Mouse (Mus musculus) hindbrain, embryonic 12.5 days (tissue): ENCODE measurements at regions not wholly inside any gene's neighbourhood (a gene's known extent, or its start where the extent isn't known, plus 50 kb on each side); places are given as distances from the start of the nearest gene placed in this dataset.
A peak's percentile ranks its signal among the peaks of the same experiment; 100 is the strongest.

Experiments used
- ATAC-seq: fragments of 200-750 bp; cut with Nextera tagmentation; 2 replicates; pipeline ENCODE4 v1.8.0; 2017; ENCODE audit warnings: moderate TSS enrichment; ENCODE audit not compliant: low FRiP score
- H3K27ac ChIP-seq: fragments of 300-500 bp; sonication (generic); 2 replicates; pipeline ENCODE4 v1.5.1; 2016; ENCODE audit warnings: mild to moderate bottlenecking
- H3K27me3 ChIP-seq: fragments of 300-500 bp; sonication (generic); 2 replicates; pipeline ENCODE4 v1.6.1; 2016; ENCODE audit warnings: mild to moderate bottlenecking
- H3K36me3 ChIP-seq: fragments of 300-500 bp; sonication (generic); 2 replicates; pipeline ENCODE4 v1.6.1; 2016; ENCODE audit warnings: mild to moderate bottlenecking
- H3K4me1 ChIP-seq: fragments of 300-500 bp; sonication (generic); 2 replicates; pipeline ENCODE4 v1.6.1; 2016
- H3K4me2 ChIP-seq: fragments of 300-500 bp; sonication (generic); replicated peaks from 2 replicates; pipeline ENCODE4 v1.6.1; 2016; ENCODE audit warnings: mild to moderate bottlenecking
- H3K4me3 ChIP-seq: fragments of 300-500 bp; sonication (generic); 2 replicates; pipeline ENCODE4 v1.5.1; 2016; ENCODE audit warnings: mild to moderate bottlenecking
- H3K9ac ChIP-seq: fragments of 300-500 bp; sonication (generic); 2 replicates; pipeline ENCODE4 v1.6.1; 2016; ENCODE audit warnings: mild to moderate bottlenecking, moderate library complexity
- H3K9me3 ChIP-seq: fragments of 300-500 bp; sonication (generic); replicated peaks from 2 replicates; pipeline ENCODE4 v1.6.1; 2016; ENCODE audit warnings: mild to moderate bottlenecking
- WGBS: fragments of 180-500 bp; shearing (Covaris S2); methylation state at CpG from one replicate; pipeline ENCODE4 v1.1.7; 2016; 5-methylcytosine and 5-hydroxymethylcytosine counted together

DNA sequence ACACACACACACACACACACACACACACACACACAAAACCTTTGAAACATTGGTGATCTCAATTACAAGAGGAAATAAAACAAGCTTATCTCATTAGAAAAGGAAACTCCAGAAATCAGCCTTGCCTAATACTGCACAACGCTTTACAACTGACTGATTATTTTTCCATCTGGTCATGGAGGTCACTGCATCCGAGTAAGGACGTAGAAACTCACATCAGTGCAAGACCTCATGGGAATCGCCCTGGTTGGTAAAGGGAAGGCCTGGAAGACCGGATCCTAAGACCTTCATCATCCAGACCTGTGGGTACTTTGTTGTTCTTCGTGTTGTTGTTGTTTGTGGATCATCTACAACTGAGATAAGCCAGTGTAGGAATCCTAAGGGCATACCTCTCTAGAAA is 77.8 kb upstream of the Sestd1 start:
- Histone ChIP-seq H3K36me3 (no peaks in the 10 kb centered on the region), H3K9ac (no peak overlapping the region), H3K27me3 (no peaks in the 10 kb centered on the region), H3K27ac (no peak overlapping the region), H3K4me2 (no peak overlapping the region), H3K9me3 (no peaks in the 10 kb centered on the region), H3K4me1 (no peaks in the 10 kb centered on the region), H3K4me3 (no peak overlapping the region)
- ATAC-seq, result no peak
- WGBS, result 80% methylated on average over 6 of the region's 6 CpGs

DNA sequence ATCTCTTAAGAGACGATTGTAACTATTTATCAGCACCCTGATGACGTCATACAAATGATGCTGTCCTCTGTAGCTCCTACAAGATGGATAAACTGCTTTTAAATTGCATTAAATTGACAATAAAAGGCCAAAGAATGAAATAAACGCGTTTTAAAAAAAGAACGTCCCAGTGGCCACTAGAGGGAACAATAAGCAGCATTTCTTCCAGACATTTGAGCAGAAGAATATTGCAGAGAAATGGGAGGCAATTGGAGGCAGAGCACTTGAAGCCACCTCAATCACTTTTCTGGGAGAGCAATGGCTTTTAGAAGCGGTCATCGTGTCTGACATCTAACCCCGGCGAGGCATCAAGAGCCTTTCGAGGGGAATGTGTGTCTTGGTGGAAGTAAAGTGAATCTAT is 76.4 kb upstream of the Sestd1 start:
- no peak overlapping the region for H3K27ac ChIP-seq
- no peaks in the 10 kb centered on the region for H3K9me3 ChIP-seq
- H3K9ac ChIP-seq, result no peak overlapping the region
- no peak overlapping the region for H3K4me3 ChIP-seq
- no peak for ATAC-seq
- no peaks in the 10 kb centered on the region for H3K36me3 ChIP-seq
- H3K4me2 ChIP-seq, result no peak overlapping the region
- no peaks in the 10 kb centered on the region for H3K4me1 ChIP-seq
- 57% methylated on average over 10 of the region's 10 CpGs for WGBS
- H3K27me3 ChIP-seq, result no peaks in the 10 kb centered on the region

DNA sequence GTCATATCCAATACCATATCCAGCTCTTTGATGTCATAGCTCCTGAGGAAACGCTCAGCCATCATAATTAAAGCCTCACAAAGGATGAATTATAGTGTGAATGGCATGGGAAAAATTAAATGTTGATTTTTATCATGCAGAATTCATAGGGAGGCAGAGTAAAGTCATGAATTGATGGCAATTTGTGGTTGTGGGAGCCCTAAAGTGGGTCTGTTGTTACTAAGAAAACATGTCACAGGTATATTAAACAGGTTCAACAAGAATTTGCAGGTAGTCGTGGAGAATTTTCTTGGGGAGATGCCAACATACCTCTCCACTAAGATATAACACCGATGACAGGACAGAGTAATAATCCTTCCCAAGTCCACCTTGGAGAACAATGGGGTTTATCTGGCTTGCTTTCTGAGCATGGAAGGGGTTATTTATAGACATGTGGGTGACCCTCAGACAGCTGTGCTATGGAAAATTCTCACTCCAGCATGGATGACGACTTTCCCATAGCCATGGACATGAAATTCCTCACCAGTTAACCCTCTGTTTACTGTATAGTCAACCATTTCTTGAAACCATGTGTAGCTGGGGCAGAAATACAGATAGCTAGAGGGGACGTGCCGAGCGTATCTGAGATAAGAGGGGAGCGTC is 71.7 kb upstream of the Sestd1 start:
- ATAC-seq, result no peak
- Histone ChIP-seq H3K4me3 (no peak overlapping the region), H3K9ac (no peak overlapping the region), H3K27ac (no peak overlapping the region), H3K4me1 (no peaks in the 10 kb centered on the region), H3K27me3 (no peaks in the 10 kb centered on the region), H3K4me2 (no peak overlapping the region), H3K9me3 (no peaks in the 10 kb centered on the region), H3K36me3 (no peaks in the 10 kb centered on the region)
- WGBS, result 84% methylated on average over 8 of the region's 8 CpGs

DNA sequence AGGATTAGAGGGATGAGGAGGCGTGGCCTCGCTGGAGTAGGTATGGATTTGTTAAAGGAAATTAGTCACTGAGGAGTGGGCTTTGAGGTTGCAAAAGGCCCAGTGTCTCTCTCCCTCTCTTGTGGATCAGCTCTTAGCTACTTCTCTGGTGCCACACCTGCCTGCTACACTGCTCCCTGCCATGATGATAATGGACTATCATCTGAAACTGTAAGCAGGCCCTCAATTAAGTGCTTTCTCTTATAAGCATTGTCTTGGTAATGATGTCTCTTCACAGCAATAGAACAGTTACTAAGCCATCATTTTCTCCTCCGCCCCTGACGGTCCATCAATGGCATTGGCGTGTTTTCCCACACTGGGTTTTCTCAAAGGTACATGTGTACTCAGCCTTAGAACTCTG is 66.6 kb upstream of the Sestd1 start:
- 93% methylated on average over 5 of the region's 5 CpGs for whole genome bisulfite sequencing
- no peaks in the 10 kb centered on the region for H3K27me3 ChIP-seq
- H3K4me2 ChIP-seq, result no peak overlapping the region
- ATAC-seq, result no peak
- H3K4me1 ChIP-seq, result no peaks in the 10 kb centered on the region
- H3K9ac ChIP-seq, result no peak overlapping the region
- no peak overlapping the region for H3K27ac ChIP-seq
- H3K36me3 ChIP-seq, result no peaks in the 10 kb centered on the region
- no peaks in the 10 kb centered on the region; the same call in 1 of the 2 replicates for H3K9me3 ChIP-seq
- no peak overlapping the region for H3K4me3 ChIP-seq

DNA sequence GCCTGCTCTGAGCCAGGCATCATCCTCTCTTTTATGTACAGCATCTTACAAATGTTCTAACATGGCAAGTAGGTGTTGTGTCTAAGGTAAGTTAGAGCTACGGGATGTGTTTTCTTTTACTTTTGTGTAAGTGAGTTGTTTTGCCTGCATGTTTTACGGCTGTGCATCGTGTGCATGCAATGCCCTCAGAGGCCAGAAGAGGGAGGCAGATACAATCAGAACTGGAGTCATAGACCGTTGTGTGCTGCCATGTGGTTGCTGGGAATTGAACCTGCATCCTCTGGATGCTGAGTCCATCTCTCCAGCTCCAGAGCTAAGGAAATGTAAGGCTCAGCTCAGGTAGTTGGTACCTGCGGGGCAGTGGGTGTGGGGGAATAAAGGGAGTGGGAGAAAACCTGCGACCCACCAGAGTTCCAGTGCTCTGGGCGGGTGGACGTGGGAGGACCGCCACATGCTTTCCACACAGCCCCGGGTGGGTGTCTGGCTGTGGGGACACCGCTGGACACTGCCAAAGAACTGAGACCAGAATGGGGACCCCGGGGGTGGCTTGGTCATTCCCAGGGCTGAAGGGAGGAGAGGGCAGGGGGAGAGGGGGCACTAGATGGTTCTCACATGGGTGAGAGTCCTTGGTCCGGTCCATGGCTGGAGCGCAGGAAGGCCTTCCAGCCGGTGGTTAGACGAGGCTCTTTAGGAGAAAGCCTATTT is 63.5 kb upstream of the Sestd1 start:
- H3K27me3 ChIP-seq, result no peaks in the 10 kb centered on the region
- H3K36me3 ChIP-seq, result no peaks in the 10 kb centered on the region
- H3K4me3 ChIP-seq, result no peak overlapping the region
- no peak for ATAC-seq
- 91% methylated on average over 16 of the region's 16 CpGs for WGBS
- H3K4me1 ChIP-seq, result no peaks in the 10 kb centered on the region
- H3K27ac ChIP-seq, result no peak overlapping the region
- no peak overlapping the region for H3K9ac ChIP-seq
- no peaks in the 10 kb centered on the region; the same call in 1 of the 2 replicates for H3K9me3 ChIP-seq
- H3K4me2 ChIP-seq, result no peak overlapping the region

DNA sequence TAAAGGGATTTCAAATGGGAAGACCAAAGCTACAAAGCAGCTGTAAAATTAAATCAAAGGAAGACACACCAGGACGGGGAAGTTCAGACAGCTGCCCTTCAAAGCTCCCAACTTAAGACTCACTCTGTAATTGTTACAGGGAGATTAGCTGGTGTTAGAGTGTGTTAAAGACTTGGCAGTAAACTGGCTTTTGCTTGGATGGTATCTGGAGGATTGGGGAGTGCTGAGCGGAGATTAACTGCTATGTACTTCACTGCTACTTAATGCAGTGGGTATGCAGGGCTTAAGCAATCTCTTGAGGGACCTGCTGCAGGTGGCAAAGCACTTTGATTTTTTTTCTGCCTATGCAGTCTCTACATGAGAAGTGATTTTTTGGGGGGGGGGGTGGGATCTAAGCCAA is 62.0 kb upstream of the Sestd1 start:
- WGBS, result 58% methylated on average over 2 of the region's 2 CpGs
- H3K27ac ChIP-seq, result no peak overlapping the region
- no peaks in the 10 kb centered on the region for H3K4me1 ChIP-seq
- no peak overlapping the region for H3K4me2 ChIP-seq
- ATAC-seq, result no peak
- H3K36me3 ChIP-seq, result no peaks in the 10 kb centered on the region
- H3K4me3 ChIP-seq, result no peak overlapping the region
- no peaks in the 10 kb centered on the region for H3K27me3 ChIP-seq
- no peak overlapping the region for H3K9ac ChIP-seq
- no peaks in the 10 kb centered on the region; the same call in 1 of the 2 replicates for H3K9me3 ChIP-seq

DNA sequence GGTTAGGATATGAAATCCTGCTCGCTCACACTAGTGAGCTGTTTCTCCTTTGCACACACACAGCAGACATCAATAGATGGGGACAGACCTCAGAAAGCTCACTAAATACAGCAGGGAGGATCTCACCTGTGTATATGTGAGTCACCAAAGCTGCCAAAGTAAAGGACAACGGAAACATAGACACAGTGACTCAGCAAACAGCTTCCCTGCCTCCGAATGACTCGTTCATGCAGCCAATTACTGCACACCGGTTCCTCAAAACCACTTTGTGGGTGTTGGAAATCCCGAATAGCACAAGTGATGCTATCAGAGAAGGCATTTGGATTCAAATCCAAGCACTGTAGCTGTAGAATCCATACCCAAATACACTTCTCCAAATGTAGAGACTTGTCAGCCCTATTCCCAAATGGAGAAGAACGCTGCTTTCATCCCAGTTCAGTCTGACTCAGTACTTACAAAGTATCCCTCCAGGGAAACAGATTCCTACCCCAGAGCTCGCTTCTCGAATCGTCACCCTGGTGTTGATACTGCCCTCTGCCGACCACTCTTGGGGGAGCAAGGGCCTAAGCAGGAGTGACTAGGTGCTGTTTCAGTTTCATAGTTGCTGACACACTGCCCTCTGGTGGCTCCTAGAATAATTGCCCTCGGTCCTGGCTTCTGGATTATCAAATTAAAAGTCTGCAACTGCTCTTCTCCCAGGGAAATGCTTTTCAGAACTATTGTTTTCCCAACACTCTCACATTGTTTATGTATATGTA is 61.4 kb upstream of the Sestd1 start:
- Histone ChIP-seq H3K27me3 (no peaks in the 10 kb centered on the region), H3K4me2 (no peak overlapping the region), H3K36me3 (no peaks in the 10 kb centered on the region), H3K27ac (no peak overlapping the region), H3K9me3 (no peaks in the 10 kb centered on the region; the same call in 1 of the 2 replicates), H3K4me1 (no peaks in the 10 kb centered on the region), H3K4me3 (no peak overlapping the region), H3K9ac (no peak overlapping the region)
- ATAC-seq, result peak; percentile 38; the same call in 1 of the 2 replicates
- WGBS, result 46% methylated on average over 12 of the region's 12 CpGs

DNA sequence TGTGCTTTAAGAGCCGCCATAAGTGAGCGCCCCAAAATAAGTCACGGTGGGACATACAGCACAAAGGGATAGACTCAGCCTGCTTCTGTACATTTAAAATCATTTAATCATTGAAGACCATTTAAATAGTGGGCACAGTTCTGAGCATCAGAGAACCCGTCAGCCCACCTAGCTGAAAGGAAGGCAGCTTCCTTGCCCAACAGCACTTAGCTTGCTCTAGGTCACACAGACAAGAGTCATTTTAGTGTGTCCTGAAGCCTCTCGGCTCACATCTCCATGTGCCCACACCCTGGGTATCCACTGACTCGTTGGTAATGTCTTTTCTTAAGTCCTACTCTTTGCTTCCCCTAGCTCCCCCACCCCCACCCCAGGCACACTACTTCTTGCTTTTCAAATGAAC is 59.7 kb upstream of the Sestd1 start:
- Histone ChIP-seq H3K27me3 (no peaks in the 10 kb centered on the region), H3K9me3 (no peaks in the 10 kb centered on the region; the same call in 1 of the 2 replicates), H3K9ac (no peak overlapping the region), H3K4me2 (no peak overlapping the region), H3K27ac (no peak overlapping the region), H3K4me1 (no peaks in the 10 kb centered on the region), H3K36me3 (no peaks in the 10 kb centered on the region), H3K4me3 (no peak overlapping the region)
- WGBS, result 87% methylated on average over 6 of the region's 6 CpGs
- no peak for ATAC-seq

DNA sequence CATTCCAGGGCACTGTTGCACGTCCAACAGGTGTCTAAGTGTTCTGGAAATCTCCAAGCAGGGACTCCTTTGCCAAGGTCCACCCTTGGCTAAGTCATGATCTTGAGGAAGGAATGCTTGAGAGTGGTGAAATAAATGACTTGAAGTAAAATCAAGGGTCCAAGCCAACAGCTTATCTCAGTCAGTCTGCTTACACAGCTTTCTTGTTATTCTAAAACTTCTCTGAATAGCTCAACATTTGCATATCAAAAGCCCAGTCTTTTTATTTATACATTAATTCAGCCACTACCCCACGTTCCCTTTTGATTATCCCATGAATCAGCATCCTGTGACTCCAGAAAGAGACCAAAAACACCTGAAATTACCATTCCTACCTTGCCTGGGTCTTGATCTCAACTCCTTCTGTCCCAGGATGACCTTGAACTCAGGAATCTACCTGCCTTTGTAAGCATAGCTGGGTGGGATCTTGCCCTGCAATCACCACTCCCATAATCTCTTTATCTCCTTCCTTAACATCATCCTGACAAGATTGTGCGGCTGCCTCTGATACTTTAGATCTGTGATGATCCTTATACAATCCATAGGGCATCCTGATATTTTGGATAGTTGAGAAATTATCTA is 57.5 kb upstream of the Sestd1 start:
- Histone ChIP-seq H3K36me3 (no peaks in the 10 kb centered on the region), H3K9ac (no peak overlapping the region), H3K4me3 (no peak overlapping the region), H3K9me3 (no peaks in the 10 kb centered on the region), H3K4me1 (no peaks in the 10 kb centered on the region; the same call in 1 of the 2 replicates), H3K4me2 (no peak overlapping the region), H3K27ac (no peak overlapping the region), H3K27me3 (no peaks in the 10 kb centered on the region)
- 64% methylated on average over 3 of the region's 3 CpGs for WGBS
- no peak for ATAC-seq

DNA sequence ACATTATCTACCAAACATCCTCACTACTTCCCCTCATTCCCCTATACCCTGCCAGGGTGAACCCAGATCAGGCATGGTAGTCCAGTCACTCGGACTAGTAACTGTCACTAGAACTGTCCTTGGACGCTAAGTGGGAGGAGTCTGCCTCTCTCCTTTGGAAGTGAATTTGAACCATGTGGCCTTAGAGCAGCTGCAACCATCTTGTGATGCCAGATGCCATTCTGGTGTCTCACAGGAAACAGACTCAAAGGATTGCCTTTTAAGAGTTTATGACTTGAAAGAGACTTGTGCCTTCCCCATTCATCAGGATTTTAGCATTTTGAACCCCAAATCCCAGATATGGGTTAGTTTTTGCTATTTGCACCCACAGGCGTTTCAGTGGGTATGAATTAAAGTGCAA is 56.9 kb upstream of the Sestd1 start:
- no peaks in the 10 kb centered on the region for H3K27me3 ChIP-seq
- no peaks in the 10 kb centered on the region for H3K9me3 ChIP-seq
- no peaks in the 10 kb centered on the region for H3K36me3 ChIP-seq
- H3K4me2 ChIP-seq, result no peak overlapping the region
- H3K4me3 ChIP-seq, result no peak overlapping the region
- H3K4me1 ChIP-seq, result no peaks in the 10 kb centered on the region; the same call in 1 of the 2 replicates
- H3K9ac ChIP-seq, result no peak overlapping the region
- ATAC-seq, result no peak
- 83% methylated on average over 3 of the region's 3 CpGs for WGBS
- no peak overlapping the region for H3K27ac ChIP-seq

DNA sequence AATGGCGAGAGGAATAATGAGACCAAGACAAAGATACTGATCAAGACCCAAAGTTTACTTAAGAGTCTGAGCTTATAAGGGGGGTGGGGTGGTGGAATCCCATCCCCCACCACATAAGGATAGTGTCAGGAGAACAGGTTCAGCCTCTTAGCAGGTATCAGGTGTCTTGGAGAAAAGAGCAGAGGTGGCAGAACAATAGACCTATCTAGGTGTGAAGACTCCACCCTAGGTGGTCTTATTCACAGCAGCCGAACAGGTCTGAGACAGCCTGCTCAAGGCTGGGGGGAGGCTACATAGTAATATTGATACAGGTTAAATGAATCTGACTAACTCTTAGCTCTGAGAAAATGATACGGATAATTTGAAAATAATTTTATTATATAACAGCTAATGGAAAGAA is 56.4 kb upstream of the Sestd1 start:
- H3K9ac ChIP-seq, result no peak overlapping the region
- WGBS, result 83% methylated on average over 3 of the region's 3 CpGs
- H3K27ac ChIP-seq, result no peak overlapping the region
- H3K9me3 ChIP-seq, result no peaks in the 10 kb centered on the region
- no peaks in the 10 kb centered on the region; the same call in 1 of the 2 replicates for H3K4me1 ChIP-seq
- no peaks in the 10 kb centered on the region for H3K27me3 ChIP-seq
- no peaks in the 10 kb centered on the region for H3K36me3 ChIP-seq
- ATAC-seq, result no peak
- no peak overlapping the region for H3K4me2 ChIP-seq
- no peak overlapping the region for H3K4me3 ChIP-seq

DNA sequence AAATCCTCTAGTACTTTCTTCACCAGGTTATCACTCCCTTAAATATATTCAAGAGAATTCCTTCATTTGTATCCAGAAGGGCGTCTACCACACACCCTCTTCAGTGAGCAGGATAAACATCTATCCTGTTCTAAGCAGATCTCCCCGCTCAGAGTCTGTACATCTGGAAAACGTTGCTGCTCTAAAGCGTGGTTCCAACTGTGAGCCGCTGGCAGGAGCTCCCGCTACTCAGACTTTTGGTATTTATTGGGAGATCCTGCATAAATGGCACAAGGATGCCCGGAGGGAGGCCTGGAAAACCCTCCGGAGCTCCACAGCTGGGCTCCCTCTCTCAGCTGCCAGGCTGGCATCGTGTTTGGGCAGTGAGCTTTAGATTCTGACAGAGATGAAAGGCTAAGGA is 54.3 kb upstream of the Sestd1 start:
- Histone ChIP-seq H3K4me1 (no peaks in the 10 kb centered on the region; the same call in 1 of the 2 replicates), H3K27me3 (no peaks in the 10 kb centered on the region), H3K4me3 (no peak overlapping the region), H3K9me3 (no peaks in the 10 kb centered on the region), H3K9ac (no peak overlapping the region), H3K36me3 (no peaks in the 10 kb centered on the region), H3K4me2 (no peak overlapping the region), H3K27ac (no peak overlapping the region)
- no peak for ATAC-seq
- 78% methylated on average over 9 of the region's 9 CpGs for WGBS
